Mouse (Mus musculus) CH12.LX (cell line): Measurements from ENCODE around the gene Cip2a. TPM values are rescaled to one million over a fixed set of nuclear protein-coding genes. Genes with fewer than 3 reads are reported as not detected.

Experiments
- DNase-seq: peaks from one replicate; pipeline ENCODE4 v3.0.0-alpha.2; 2013; ENCODE audit errors: extremely low read depth
- H3K27ac ChIP-seq: 2 replicates; pipeline ENCODE4 v1.5.1; 2012; ENCODE audit warnings: low read depth, mild to moderate bottlenecking, control low read depth, moderate library complexity; ENCODE audit not compliant: insufficient read depth
- H3K27me3 ChIP-seq: replicated peaks from 2 replicates; pipeline ENCODE3; 2012; ENCODE audit warnings: inconsistent platforms
- H3K36me3 ChIP-seq, 2 experiments: replicated peaks in 1 of 2; 2 replicates each; pipeline versions ENCODE3 to v1.6.1; 2012; ENCODE audit warnings: inconsistent platforms in 1 of 2, low read length in 1 of 2, mild to moderate bottlenecking in 1 of 2, mixed read lengths in 1 of 2, moderate library complexity in 1 of 2; ENCODE audit not compliant: control insufficient read depth in 1 of 2, insufficient read depth in 1 of 2
- H3K4me1 ChIP-seq, 2 experiments: 2 replicates each; pipeline ENCODE4 v1.6.1; 2012; ENCODE audit warnings: inconsistent platforms in 1 of 2, moderate library complexity in 1 of 2; ENCODE audit not compliant: insufficient read depth in 2 of 2, control insufficient read depth in 1 of 2
- H3K4me2 ChIP-seq: 2 replicates; pipeline ENCODE4 v1.6.1; 2012; ENCODE audit warnings: low read depth, mild to moderate bottlenecking, control low read depth; ENCODE audit not compliant: poor library complexity, insufficient read depth, severe bottlenecking
- H3K4me3 ChIP-seq, 3 experiments: fragments of 150-350 bp in 1 of 3; sonication (generic) in 1 of 3; replicated peaks in 1 of 3; 2 replicates each; pipeline versions ENCODE3 to v1.5.1; 2011 to 2012; ENCODE audit warnings: low read depth in 2 of 3, low read length in 2 of 3, mild to moderate bottlenecking in 2 of 3, moderate library complexity in 2 of 3, control low read depth in 1 of 3, improper control_type of control experiment in 1 of 3, inconsistent platforms in 1 of 3, mixed read lengths in 1 of 3; ENCODE audit not compliant: poor library complexity in 1 of 3
- H3K79me2 ChIP-seq: replicated peaks from 2 replicates; pipeline ENCODE4 v1.6.1; 2012; ENCODE audit warnings: mild to moderate bottlenecking, moderate library complexity; ENCODE audit not compliant: control insufficient read depth, poor library complexity, insufficient read depth, severe bottlenecking; ENCODE audit errors: extremely low read depth
- H3K9ac ChIP-seq: 2 replicates; pipeline ENCODE4 v1.6.1; 2012; ENCODE audit warnings: low read depth, mild to moderate bottlenecking, control low read depth, moderate library complexity; ENCODE audit not compliant: insufficient read depth
- H3K9me3 ChIP-seq: replicated peaks from 2 replicates; pipeline ENCODE3; 2012; ENCODE audit warnings: low read length, inconsistent platforms, mixed read lengths
- BHLHE40 ChIP-seq: IDR thresholded peaks from 2 replicates; pipeline ENCODE4 v1.6.1; 2011; ENCODE audit warnings: mild to moderate bottlenecking, low read depth, low read length, improper control_type of control experiment
- CTCF ChIP-seq, 2 experiments: IDR thresholded peaks in 1 of 2; conservative IDR thresholded peaks in 1 of 2; 2 replicates each; pipeline ENCODE4 v1.5.1; 2011 to 2012; ENCODE audit warnings: low read depth in 2 of 2, low read length in 2 of 2, improper control_type of control experiment in 1 of 2, inconsistent platforms in 1 of 2, mild to moderate bottlenecking in 1 of 2, moderate library complexity in 1 of 2
- E2F4 ChIP-seq: IDR thresholded peaks from 2 replicates; pipeline ENCODE4 v1.6.1; 2011; ENCODE audit warnings: low read depth, low read length, improper control_type of control experiment; ENCODE audit not compliant: insufficient replicate concordance
- ETS1 ChIP-seq: conservative IDR thresholded peaks from 2 replicates; pipeline ENCODE4 v1.6.1; 2012; ENCODE audit warnings: low read depth, mild to moderate bottlenecking, inconsistent platforms, low read length, improper control_type of control experiment, moderate library complexity
- GABPA ChIP-seq: IDR thresholded peaks from 2 replicates; pipeline ENCODE4 v1.6.1; 2012; ENCODE audit warnings: low read depth, low read length, improper control_type of control experiment, inconsistent platforms; ENCODE audit not compliant: insufficient replicate concordance
- HCFC1 ChIP-seq: IDR thresholded peaks from 2 replicates; pipeline ENCODE4 v1.6.1; 2012; ENCODE audit warnings: low read depth, mild to moderate bottlenecking, inconsistent platforms, low read length, improper control_type of control experiment
- KAT2A ChIP-seq: IDR thresholded peaks from 2 replicates; pipeline ENCODE4 v1.6.1; 2012; ENCODE audit warnings: low read length, improper control_type of control experiment, inconsistent platforms; ENCODE audit not compliant: insufficient replicate concordance
- MAZ ChIP-seq: IDR thresholded peaks from 2 replicates; pipeline ENCODE4 v1.6.1; 2012; ENCODE audit warnings: low read depth, mild to moderate bottlenecking, inconsistent platforms, low read length, improper control_type of control experiment, moderate library complexity
- MXI1 ChIP-seq: IDR thresholded peaks from 2 replicates; pipeline ENCODE4 v1.6.1; 2011; ENCODE audit warnings: mild to moderate bottlenecking, low read depth, low read length, improper control_type of control experiment
- MYC ChIP-seq: IDR thresholded peaks from 2 replicates; pipeline ENCODE4 v1.6.1; 2011; ENCODE audit warnings: low read depth, mild to moderate bottlenecking, improper control_type of control experiment, low read length
- NRF1 ChIP-seq: IDR thresholded peaks from 2 replicates; pipeline ENCODE4 v1.6.1; 2014; ENCODE audit warnings: low read depth, mild to moderate bottlenecking, inconsistent platforms, low read length, improper control_type of control experiment, moderate library complexity
- POLR2A ChIP-seq: IDR thresholded peaks from 2 replicates; pipeline ENCODE4 v1.6.1; 2011; ENCODE audit warnings: low read depth, mild to moderate bottlenecking, improper control_type of control experiment, low read length
- POLR2AphosphoS2 ChIP-seq: IDR thresholded peaks from 2 replicates; pipeline ENCODE4 v1.6.1; 2011; ENCODE audit warnings: low read depth, low read length, improper control_type of control experiment
- RAD21 ChIP-seq: IDR thresholded peaks from 2 replicates; pipeline ENCODE4 v1.6.1; 2011; ENCODE audit warnings: low read depth, mild to moderate bottlenecking, low read length, improper control_type of control experiment, moderate library complexity
- RCOR1 ChIP-seq: conservative IDR thresholded peaks from 2 replicates; pipeline ENCODE4 v1.6.1; 2012; ENCODE audit warnings: low read depth, mild to moderate bottlenecking, inconsistent platforms, low read length, improper control_type of control experiment
- TCF12 ChIP-seq: IDR thresholded peaks from 2 replicates; pipeline ENCODE4 v1.6.1; 2014; ENCODE audit warnings: low read depth, mild to moderate bottlenecking, inconsistent platforms, low read length, improper control_type of control experiment
- USF1 ChIP-seq: IDR thresholded peaks from 2 replicates; pipeline ENCODE4 v1.6.1; 2014; ENCODE audit warnings: low read depth, mild to moderate bottlenecking, inconsistent platforms, low read length, improper control_type of control experiment
- USF2 ChIP-seq: conservative IDR thresholded peaks from 2 replicates; pipeline ENCODE4 v1.6.1; 2011; ENCODE audit warnings: low read depth, low read length, improper control_type of control experiment
- ZMIZ1 ChIP-seq: IDR thresholded peaks from 2 replicates; pipeline ENCODE4 v1.6.1; 2012; ENCODE audit warnings: low read depth, mild to moderate bottlenecking, inconsistent platforms, low read length, improper control_type of control experiment
- dilution Hi-C: fragments of 300-500 bp; cut with MboI; formaldehyde crosslinking; loops from 2 replicates; pipeline ENCODE4 v1.14.3; 2020; ENCODE audit warnings: low sequenced_read_pairs; ENCODE audit not compliant: extremely low pct_unique_long_range_greater_than_20kb, extremely low pct_ligation_motif_present
- in situ Hi-C: fragments of 300-500 bp; cut with MboI; formaldehyde crosslinking; loops from 3 replicates; pipeline ENCODE4 v1.14.3; 2019; ENCODE audit warnings: low sequenced_read_pairs, low pct_ligation_motif_present, low pct_unique_long_range_greater_than_20kb, mixed read lengths
- polyA plus RNA-seq: library from polyadenylated mRNA; unstranded; fragments of >175 nt; gene quantifications from 2 replicates; pipeline ENCODE4 v1.2.1, GENCODE M21; 2012; ENCODE audit warnings: low read depth; ENCODE audit not compliant: insufficient read length
- total RNA-seq, 2 experiments: library from RNA; depleted of rRNA; stranded (reverse); fragments of 300-350 nt in 1 of 2; fragments of >200 nt in 1 of 2; gene quantifications; 2 replicates each; pipeline ENCODE4 v1.2.3; 2012 to 2014

Cip2a gene
- total and polyA plus RNA-seq, 3 experiments, result 26.0 to 86.0 (median 82.5) TPM

GRCm38 (mm10) chr16:49035852-49036251 is 41.9 kb downstream of the Cip2a start:
- dilution Hi-C loops, result no loop called here
- H3K4me3 ChIP-seq, result no peak overlapping the region
- DNase-seq, result no peak
- H3K27me3 ChIP-seq, result no peaks in the 10 kb centered on the region
- in situ Hi-C loops, result no loop called here
- H3K9me3 ChIP-seq, result no peaks in the 10 kb centered on the region
- no peak overlapping the region for H3K27ac ChIP-seq
- H3K9ac ChIP-seq, result no peak overlapping the region
- H3K4me2 ChIP-seq, result no peak overlapping the region
- H3K36me3 ChIP-seq, result no peaks in the 10 kb centered on the region
- no peaks in the 10 kb centered on the region for H3K79me2 ChIP-seq
- TF ChIP-seq RAD21 (no peak), MAZ (no peak), USF2 (no peak), MYC (no peak), KAT2A (no peak), POLR2A (no peak)
- H3K4me1 ChIP-seq, result no peaks in the 10 kb centered on the region

- Histone ChIP-seq H3K27ac (no peak overlapping the region), H3K9ac (no peak overlapping the region), H3K79me2 (no peaks in the 10 kb centered on the region), H3K36me3 (no peaks in the 10 kb centered on the region), H3K9me3 (no peaks in the 10 kb centered on the region), H3K27me3 (no peaks in the 10 kb centered on the region), H3K4me3 (no peak overlapping the region), H3K4me1 (no peaks in the 10 kb centered on the region), H3K4me2 (no peak overlapping the region)
- in situ Hi-C loops, result no loop called here
- dilution Hi-C loops, result no loop called here
- no peak for DNase-seq
- TF ChIP-seq TCF12 (no peak), USF1 (no peak), POLR2AphosphoS2 (no peak), MYC (no peak), GABPA (no peak), MXI1 (no peak), HCFC1 (no peak), MAZ (no peak), RCOR1 (no peak), BHLHE40 (no peak), CTCF (conservative IDR thresholded peaks at IDR 0.05 in 1 of 2, IDR thresholded peaks at IDR 0.05 in 1 of 2; ENCODE audit: low read depth in 2 of 2, low read length in 2 of 2) (no peak), ZMIZ1 (no peak), NRF1 (no peak), E2F4 (no peak), ETS1 (no peak), USF2 (no peak)
These were observed 43.8 kb downstream of the Cip2a start for GRCm38 (mm10) chr16:49037771-49038170.
